Mouse (Mus musculus) liver, embryonic 13.5 days (tissue): ENCODE data around the gene Parp8. TPM values are rescaled to one million over a fixed set of nuclear protein-coding genes. Genes with fewer than 3 reads are reported as not detected.
A peak's percentile ranks its signal among the peaks of the same experiment; 100 is the strongest.

Source experiments
- ATAC-seq: fragments of 200-750 bp; cut with Nextera tagmentation; 2 replicates; pipeline ENCODE4 v1.8.0; 2017; ENCODE audit warnings: low read depth, mild to moderate bottlenecking, moderate number of reproducible peaks, moderate library complexity
- DNase-seq: peaks from one replicate; pipeline ENCODE4 v3.0.0; 2022
- H3K27ac ChIP-seq: fragments of 300-500 bp; sonication (generic); 2 replicates; pipeline ENCODE4 v1.5.1; 2015; ENCODE audit warnings: moderate library complexity, mild to moderate bottlenecking, inconsistent platforms
- H3K27me3 ChIP-seq: fragments of 300-500 bp; sonication (generic); 2 replicates; pipeline ENCODE4 v1.6.1; 2015; ENCODE audit warnings: mild to moderate bottlenecking, inconsistent platforms
- H3K36me3 ChIP-seq: fragments of 300-500 bp; sonication (generic); 2 replicates; pipeline ENCODE4 v1.6.1; 2015; ENCODE audit warnings: mild to moderate bottlenecking, inconsistent platforms
- H3K4me1 ChIP-seq: fragments of 300-500 bp; sonication (generic); replicated peaks from 2 replicates; pipeline ENCODE4 v1.6.1; 2015; ENCODE audit warnings: inconsistent platforms
- H3K4me2 ChIP-seq: fragments of 300-500 bp; sonication (generic); 2 replicates; pipeline ENCODE4 v1.6.1; 2015; ENCODE audit warnings: inconsistent platforms, mild to moderate bottlenecking, moderate library complexity
- H3K4me3 ChIP-seq: fragments of 300-500 bp; sonication (generic); replicated peaks from 2 replicates; pipeline ENCODE4 v1.5.1; 2015; ENCODE audit warnings: mild to moderate bottlenecking, inconsistent platforms
- H3K9ac ChIP-seq: fragments of 300-500 bp; sonication (generic); 2 replicates; pipeline ENCODE4 v1.6.1; 2015; ENCODE audit warnings: mild to moderate bottlenecking, inconsistent platforms
- H3K9me3 ChIP-seq: fragments of 300-500 bp; sonication (generic); replicated peaks from 2 replicates; pipeline ENCODE4 v1.6.1; 2016; ENCODE audit warnings: inconsistent platforms
- WGBS: fragments of 180-500 bp; shearing (Covaris S2); methylation state at CpG from one replicate; pipeline ENCODE4 v1.1.7; 2015; ENCODE audit not compliant: insufficient replicate concordance; 5-methylcytosine and 5-hydroxymethylcytosine counted together
- polyA plus RNA-seq: library from polyadenylated mRNA; unstranded; fragments of >200 nt; fragmentation: Nextera tagmentation; extraction: Ambion mirVana; gene quantifications from 2 replicates; pipeline ENCODE4 v1.2.1, GENCODE M21; 2015

Parp8 gene
- polyA plus RNA-seq, 1 experiment from 2014 or later, result 2.5 TPM

DNA sequence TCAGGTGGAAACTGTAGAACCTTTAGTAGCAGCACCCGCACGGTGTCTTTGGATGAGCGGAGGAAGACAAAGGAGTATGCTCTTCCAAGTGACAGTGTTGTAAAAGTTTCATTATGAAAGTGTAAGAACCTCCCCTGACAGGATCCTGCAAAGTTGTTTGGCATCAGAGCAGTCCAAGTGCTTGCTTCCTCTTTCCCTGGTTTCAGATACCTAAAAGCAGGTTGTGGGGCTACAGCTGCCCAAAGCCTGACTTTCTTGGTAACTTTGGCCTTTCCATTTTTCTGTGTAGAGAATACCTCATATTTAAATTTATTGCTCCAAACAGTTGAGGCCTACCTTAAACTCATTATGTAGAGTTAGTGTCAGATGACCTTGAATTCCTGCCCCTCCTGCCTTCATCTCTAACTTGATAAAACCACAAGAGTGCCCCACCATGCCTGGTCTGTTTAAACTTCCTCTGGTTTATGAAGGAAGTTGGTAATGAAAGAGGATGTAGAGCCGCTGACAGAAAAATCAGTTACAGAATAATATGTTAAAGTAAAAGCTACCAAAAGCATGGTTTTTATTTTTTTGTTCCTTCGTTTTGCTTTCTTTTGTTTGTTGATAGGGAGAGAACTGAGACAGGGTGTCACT is 8.5 kb upstream of the Parp8 start:
- H3K27ac ChIP-seq, result peak overlapping the region; percentile 55; the same call in 1 of the 2 replicates
- H3K36me3 ChIP-seq, result no peaks in the 10 kb centered on the region
- ATAC-seq, result no peak
- H3K9ac ChIP-seq, result no peak overlapping the region
- 54% methylated on average over 5 of the region's 5 CpGs for WGBS
- no peak overlapping the region for H3K4me3 ChIP-seq
- DNase-seq, result no peak
- no peaks in the 10 kb centered on the region for H3K27me3 ChIP-seq
- no peak overlapping the region for H3K4me2 ChIP-seq
- peaks cover 10% of the 10 kb centered on the region for H3K4me1 ChIP-seq
- H3K9me3 ChIP-seq, result no peaks in the 10 kb centered on the region

DNA sequence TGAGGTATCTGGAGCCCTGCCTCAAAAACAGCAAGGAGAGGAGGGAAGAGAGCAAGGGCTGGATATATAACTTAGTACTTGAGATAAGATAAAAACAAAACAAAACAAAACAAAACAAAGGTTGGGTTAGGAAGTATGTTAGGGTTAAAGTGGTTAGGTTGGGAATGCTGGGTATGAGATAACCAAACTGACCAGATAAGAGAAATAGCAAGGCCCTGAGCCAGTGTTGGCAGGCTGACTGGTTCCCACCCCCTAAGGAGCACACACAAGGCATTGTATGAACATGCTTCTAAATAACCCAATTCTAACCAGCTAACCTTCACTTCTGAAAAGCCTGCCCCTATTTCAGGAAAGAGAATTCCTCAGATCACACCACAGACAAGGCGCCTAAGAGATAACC is 7.1 kb upstream of the Parp8 start:
- 62% methylated on average over 1 of the region's 1 CpGs for WGBS
- Histone ChIP-seq H3K4me2 (no peak overlapping the region), H3K36me3 (no peaks in the 10 kb centered on the region), H3K9me3 (no peaks in the 10 kb centered on the region), H3K9ac (no peak overlapping the region), H3K4me1 (peaks cover 10% of the 10 kb centered on the region), H3K27ac (peak overlapping the region; percentile 34; the same call in 1 of the 2 replicates), H3K27me3 (peaks cover 5% of the 10 kb centered on the region), H3K4me3 (no peak overlapping the region)
- ATAC-seq (no peak), DNase-seq (no peak)

DNA sequence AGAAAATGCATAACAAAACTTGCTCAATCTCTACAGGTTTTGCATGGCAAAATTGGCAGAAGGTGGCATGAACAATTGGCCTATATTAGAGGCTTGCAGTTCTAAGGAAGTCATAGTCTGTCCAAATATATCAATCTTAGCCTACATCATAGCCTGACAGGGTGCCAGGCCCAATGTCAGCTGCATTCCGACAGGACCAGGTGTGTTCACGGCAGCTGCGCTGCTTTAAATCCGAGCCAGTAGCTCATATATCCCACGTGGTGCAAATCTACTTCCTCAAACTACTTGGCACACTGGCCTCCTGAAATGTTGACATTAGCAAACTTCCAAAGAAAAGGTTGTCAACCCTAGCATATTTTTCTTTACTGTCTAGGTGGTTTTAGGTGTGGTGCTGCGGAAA is 6.2 kb upstream of the Parp8 start:
- peaks cover 10% of the 10 kb centered on the region for H3K4me1 ChIP-seq
- no peak overlapping the region for H3K4me2 ChIP-seq
- WGBS, result 54% methylated on average over 6 of the region's 6 CpGs
- H3K9me3 ChIP-seq, result no peaks in the 10 kb centered on the region
- no peak overlapping the region for H3K27ac ChIP-seq
- H3K9ac ChIP-seq, result no peak overlapping the region
- no peak for DNase-seq
- no peaks in the 10 kb centered on the region for H3K36me3 ChIP-seq
- no peak overlapping the region for H3K4me3 ChIP-seq
- H3K27me3 ChIP-seq, result peaks cover 14% of the 10 kb centered on the region
- ATAC-seq, result no peak

DNA sequence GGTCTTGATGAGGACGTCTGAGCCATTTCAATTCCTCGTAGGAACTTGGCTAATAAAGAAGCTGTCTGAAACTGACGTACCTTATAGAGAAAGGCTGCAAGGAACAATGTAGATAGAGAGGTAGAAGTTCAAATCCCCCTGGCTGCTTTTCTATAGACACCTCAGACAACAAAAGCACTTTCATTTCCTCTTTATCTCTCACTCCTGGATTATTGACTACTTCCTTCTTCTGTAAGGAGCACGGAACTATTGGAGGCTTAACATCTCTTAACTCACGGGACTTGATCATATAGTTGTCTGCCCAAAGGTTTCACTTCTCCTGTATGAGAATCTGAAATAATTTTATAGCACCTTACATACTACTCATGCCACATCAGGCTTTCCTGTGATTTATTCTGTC is 2.9 kb upstream of the Parp8 start:
- no peak overlapping the region for H3K4me2 ChIP-seq
- H3K4me3 ChIP-seq, result no peak overlapping the region
- H3K4me1 ChIP-seq, result peaks cover 15% of the 10 kb centered on the region
- ATAC-seq (no peak), DNase-seq (no peak)
- no peaks in the 10 kb centered on the region for H3K36me3 ChIP-seq
- peaks cover 47% of the 10 kb centered on the region for H3K27me3 ChIP-seq
- no peak overlapping the region for H3K9ac ChIP-seq
- no peaks in the 10 kb centered on the region for H3K9me3 ChIP-seq
- 38% methylated on average over 5 of the region's 5 CpGs for WGBS
- H3K27ac ChIP-seq, result no peak overlapping the region

DNA sequence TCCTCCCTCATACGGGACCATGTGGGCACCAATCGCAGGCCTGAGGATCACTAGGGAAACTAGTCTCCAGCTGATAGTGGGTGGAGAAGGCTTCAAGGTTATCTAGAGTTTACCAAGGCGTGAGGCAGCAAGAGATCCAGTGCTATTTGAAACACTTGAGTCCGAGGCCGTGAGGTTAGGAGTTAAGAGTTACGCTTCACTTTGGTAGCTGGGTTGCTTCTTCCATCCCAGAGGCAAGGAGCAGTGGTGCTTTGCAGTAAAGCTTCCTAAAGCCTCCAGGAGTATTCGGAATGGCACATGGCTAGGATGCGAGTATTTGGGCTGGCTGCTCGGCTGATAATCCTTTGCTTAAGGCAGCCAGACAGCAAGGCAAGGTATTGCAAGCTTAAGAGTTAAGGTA is 2.0 kb upstream of the Parp8 start:
- H3K4me2 ChIP-seq, result no peak overlapping the region
- no peaks in the 10 kb centered on the region for H3K36me3 ChIP-seq
- no peak for DNase-seq
- peaks cover 10% of the 10 kb centered on the region for H3K4me1 ChIP-seq
- no peak overlapping the region for H3K4me3 ChIP-seq
- no peak overlapping the region for H3K27ac ChIP-seq
- WGBS, result 55% methylated on average over 9 of the region's 9 CpGs
- no peaks in the 10 kb centered on the region for H3K9me3 ChIP-seq
- no peak for ATAC-seq
- H3K9ac ChIP-seq, result no peak overlapping the region
- peaks cover 47% of the 10 kb centered on the region for H3K27me3 ChIP-seq

DNA sequence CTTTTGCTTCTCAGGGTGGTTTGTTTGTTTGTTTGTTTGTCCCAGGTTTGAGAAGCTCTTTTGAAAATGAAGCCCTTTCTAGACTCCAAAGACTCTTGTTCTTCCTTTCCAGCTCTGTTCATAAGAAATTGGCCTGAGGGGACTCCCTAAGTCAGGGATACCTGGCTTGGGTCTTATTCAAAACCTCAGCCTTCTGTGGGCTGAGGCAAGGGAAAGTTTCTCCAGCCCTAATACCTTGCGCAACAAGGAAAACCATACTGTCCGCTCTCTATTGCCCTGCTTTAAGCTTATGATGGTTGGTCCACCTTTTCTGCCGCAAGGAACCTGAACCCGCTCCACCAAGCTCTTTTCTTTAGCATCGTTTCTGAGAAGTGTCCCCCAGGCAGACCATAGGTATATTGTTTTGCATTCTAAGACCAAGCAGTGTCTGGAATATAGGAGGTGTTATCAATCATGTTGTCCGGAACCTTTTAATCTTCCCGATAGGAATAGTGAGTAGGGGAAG is 991 bp upstream of the Parp8 start:
- Histone ChIP-seq H3K36me3 (no peaks in the 10 kb centered on the region), H3K27me3 (peaks cover 47% of the 10 kb centered on the region), H3K9me3 (no peaks in the 10 kb centered on the region), H3K27ac (no peak overlapping the region), H3K4me1 (peaks cover 6% of the 10 kb centered on the region; the same call in 1 of the 2 replicates), H3K4me3 (no peak overlapping the region), H3K9ac (no peak overlapping the region), H3K4me2 (no peak overlapping the region)
- DNase-seq (no peak), ATAC-seq (no peak)
- 61% methylated on average over 7 of the region's 7 CpGs for WGBS

DNA sequence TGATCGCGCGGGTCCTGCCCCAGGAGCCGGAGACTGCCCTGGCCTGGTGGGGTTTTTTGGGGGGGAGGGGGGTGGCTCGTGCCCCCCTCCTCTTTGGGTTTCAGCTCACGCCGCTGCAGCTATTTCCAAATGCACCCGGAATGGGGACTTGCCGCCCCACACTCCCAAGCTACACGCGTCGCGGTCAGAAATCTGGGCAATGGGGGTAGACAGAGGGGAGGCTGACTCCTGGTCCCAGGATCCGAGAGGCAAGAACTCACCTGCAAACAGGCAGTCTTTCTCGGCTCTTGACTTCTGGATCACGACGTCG is 466 bp downstream of the Parp8 start:
- H3K27ac ChIP-seq, result peak overlapping the region; percentile 21; the same call in 1 of the 2 replicates
- DNase-seq, result no peak
- no peaks in the 10 kb centered on the region for H3K9me3 ChIP-seq
- peak overlapping the region; percentile 76 for H3K4me2 ChIP-seq
- peak overlapping the region; percentile 64 for H3K9ac ChIP-seq
- under 1% methylated on average over 15 of the region's 18 CpGs for WGBS
- H3K4me3 ChIP-seq, result peak overlapping the region; percentile 63
- H3K36me3 ChIP-seq, result no peaks in the 10 kb centered on the region
- H3K27me3 ChIP-seq, result peaks cover 47% of the 10 kb centered on the region
- ATAC-seq, result peak; percentile 20; the same call in 1 of the 2 replicates
- H3K4me1 ChIP-seq, result peaks cover 11% of the 10 kb centered on the region

DNA sequence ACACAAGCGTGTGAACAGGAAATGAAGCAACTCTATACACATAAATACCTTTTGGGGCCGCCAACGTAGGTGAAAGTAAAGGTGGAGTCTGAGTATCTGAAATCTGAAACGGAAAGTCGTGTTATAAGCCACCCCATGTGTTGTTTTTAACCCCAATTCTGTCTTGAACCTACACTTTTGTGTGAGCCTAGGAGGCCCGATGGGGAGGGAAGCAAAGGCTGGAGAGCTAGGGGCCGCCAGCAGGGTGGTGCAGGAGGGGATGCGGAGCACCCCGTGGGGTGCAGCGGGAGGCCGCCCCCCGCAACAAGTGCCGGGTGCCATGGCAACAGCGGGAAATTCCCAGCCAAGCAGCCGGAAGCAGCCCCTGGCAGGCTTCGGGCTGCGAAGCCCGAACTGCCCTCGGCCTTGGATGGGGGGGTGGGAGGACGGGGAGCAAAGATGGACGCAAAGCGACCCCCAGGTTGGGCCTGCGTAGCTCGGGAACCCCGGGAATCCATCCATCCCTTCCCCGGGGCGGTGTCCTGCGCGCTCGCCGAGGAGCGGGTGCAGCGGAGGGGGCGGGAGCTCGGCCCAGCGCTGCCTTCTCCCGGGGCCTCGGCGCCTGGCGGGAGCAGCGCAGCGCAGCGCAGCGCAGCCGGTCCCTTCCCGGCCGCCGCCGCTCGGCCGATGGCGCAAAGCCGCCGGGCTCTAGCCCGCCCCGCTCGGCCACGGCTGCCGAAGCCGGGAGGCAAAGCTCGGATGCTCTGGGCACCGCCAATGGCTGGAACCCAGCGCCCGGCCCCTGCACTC is 1.0 kb downstream of the Parp8 start:
- peak overlapping the region; percentile 76 for H3K4me2 ChIP-seq
- H3K36me3 ChIP-seq, result no peaks in the 10 kb centered on the region
- ATAC-seq (peak; percentile 66), DNase-seq (no peak)
- H3K27ac ChIP-seq, result peak overlapping the region; percentile 21; the same call in 1 of the 2 replicates
- H3K4me1 ChIP-seq, result peaks cover 11% of the 10 kb centered on the region
- peak overlapping the region; percentile 63 for H3K4me3 ChIP-seq
- H3K27me3 ChIP-seq, result peaks cover 47% of the 10 kb centered on the region
- under 1% methylated on average over 62 of the region's 64 CpGs for WGBS
- H3K9ac ChIP-seq, result peak overlapping the region; percentile 64
- no peaks in the 10 kb centered on the region for H3K9me3 ChIP-seq

DNA sequence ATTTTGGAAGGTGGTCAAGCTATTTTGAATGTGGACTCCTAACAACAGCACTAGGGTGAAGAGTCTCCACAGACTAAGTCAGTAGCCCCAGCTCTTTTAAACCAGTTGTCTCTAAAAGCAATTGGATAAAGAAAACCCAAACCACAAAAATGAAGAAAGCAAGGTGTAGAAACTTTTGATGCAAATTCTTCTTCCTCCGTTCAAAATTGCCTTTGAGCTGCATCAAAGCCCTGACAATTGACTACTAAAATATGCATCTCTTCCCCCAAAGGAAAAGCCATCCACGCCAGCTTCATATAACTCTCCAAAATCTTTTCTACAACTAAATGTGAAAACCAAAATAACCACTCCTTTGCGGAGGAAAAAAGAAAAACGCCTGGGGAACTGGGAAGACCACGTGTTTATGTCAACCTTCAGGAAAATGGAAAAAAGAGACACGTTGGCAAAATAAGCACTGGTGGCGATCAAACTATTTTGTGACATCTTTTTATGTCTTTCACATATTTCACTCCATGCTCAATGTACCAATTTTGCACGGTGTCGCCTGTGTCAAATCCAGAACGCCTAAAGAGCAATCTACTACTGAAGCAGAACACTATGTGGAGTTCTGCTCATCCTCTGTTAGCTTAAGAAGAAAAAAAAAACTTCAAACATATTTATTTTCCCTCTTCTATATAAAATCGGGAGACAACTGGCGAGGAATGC is 1.8 kb downstream of the Parp8 start:
- 14% methylated on average over 12 of the region's 12 CpGs for WGBS
- Histone ChIP-seq H3K27me3 (peaks cover 47% of the 10 kb centered on the region), H3K9me3 (no peaks in the 10 kb centered on the region), H3K4me1 (peaks cover 11% of the 10 kb centered on the region), H3K36me3 (no peaks in the 10 kb centered on the region), H3K4me3 (peak overlapping the region; percentile 63), H3K9ac (no peak overlapping the region), H3K27ac (no peak overlapping the region), H3K4me2 (peak overlapping the region; percentile 76)
- ATAC-seq (no peak), DNase-seq (no peak)

DNA sequence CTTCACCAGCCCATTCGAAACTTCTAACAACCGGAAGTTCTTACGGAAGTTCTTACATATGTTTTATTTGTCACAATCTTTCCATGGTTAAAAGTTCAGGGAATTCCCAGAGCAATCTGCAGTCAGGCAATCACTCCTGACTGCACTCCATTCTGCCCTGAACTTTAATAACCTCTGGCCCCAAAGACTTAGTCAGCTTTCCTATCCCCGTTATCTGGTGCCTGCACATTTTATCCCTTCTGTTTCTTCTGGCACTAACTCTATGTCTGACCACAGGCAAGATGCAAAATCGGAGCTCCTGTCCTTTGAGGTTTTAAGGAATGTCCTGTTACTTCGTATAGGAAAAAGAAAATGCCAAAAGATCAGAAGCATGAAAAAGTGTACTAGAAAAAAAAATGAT is 4.7 kb downstream of the Parp8 start:
- H3K9me3 ChIP-seq, result no peaks in the 10 kb centered on the region
- peaks cover 25% of the 10 kb centered on the region for H3K27me3 ChIP-seq
- DNase-seq, result no peak
- peaks cover 11% of the 10 kb centered on the region for H3K4me1 ChIP-seq
- no peak for ATAC-seq
- no peaks in the 10 kb centered on the region for H3K36me3 ChIP-seq
- H3K27ac ChIP-seq, result no peak overlapping the region
- WGBS, result 36% methylated on average over 6 of the region's 6 CpGs
- no peak overlapping the region for H3K9ac ChIP-seq
- no peak overlapping the region for H3K4me3 ChIP-seq
- no peak overlapping the region for H3K4me2 ChIP-seq

DNA sequence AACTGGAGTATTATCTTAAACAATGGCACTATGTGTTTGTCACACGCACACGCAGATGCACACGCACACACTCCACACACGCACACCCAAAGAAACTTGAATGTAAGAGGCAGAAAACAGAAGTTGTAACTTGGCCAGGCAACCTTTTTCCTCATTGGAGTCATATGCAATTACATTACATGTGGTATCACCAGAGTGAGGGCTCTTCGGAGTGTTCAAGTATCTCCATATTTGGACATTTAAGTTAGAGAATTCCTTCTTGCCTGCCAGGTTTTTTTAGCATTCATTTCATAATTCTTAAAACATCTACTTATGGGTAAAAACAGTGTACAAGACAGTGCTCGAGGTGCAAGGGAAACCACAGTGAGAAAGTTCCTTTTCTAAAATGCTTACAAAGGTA is 6.7 kb downstream of the Parp8 start:
- Histone ChIP-seq H3K36me3 (no peaks in the 10 kb centered on the region), H3K27me3 (peaks cover 5% of the 10 kb centered on the region; the same call in 1 of the 2 replicates), H3K4me2 (no peak overlapping the region), H3K27ac (no peak overlapping the region), H3K4me3 (no peak overlapping the region), H3K9ac (no peak overlapping the region), H3K4me1 (peaks cover 6% of the 10 kb centered on the region), H3K9me3 (no peaks in the 10 kb centered on the region)
- ATAC-seq (no peak), DNase-seq (no peak)
- 68% methylated on average over 6 of the region's 6 CpGs for WGBS
